Mouse (Mus musculus): Measurements from ENCODE around the gene Msh3. TPM values are rescaled to one million over a fixed set of nuclear protein-coding genes. Genes with fewer than 3 reads are reported as not detected.

Msh3 gene
- polyA plus RNA-seq, 1 experiment from 2014 or later = 32.2 TPM

Other genes with a start within 250 kb of the Msh3 start
- gene Rasgrf2, start 223.3 kb downstream of the Msh3 start, polyA plus RNA-seq (2015; fragmentation: Nextera tagmentation; extraction: Ambion mirVana) = 0.19 and 0.31 TPM in 2 replicates
- 1.5 and 2.0 TPM in 2 replicates for gene Gm20379, start 49.0 kb downstream of the Msh3 start, polyA plus RNA-seq (2015; fragmentation: Nextera tagmentation; extraction: Ambion mirVana)
- gene Dhfr, start 277 bp downstream of the Msh3 start, polyA plus RNA-seq (2015; fragmentation: Nextera tagmentation; extraction: Ambion mirVana) = 16.1 and 16.9 TPM in 2 replicates
- 0.09 and 0.13 TPM in 2 replicates for gene Ankrd34b, start 70.9 kb upstream of the Msh3 start, polyA plus RNA-seq (2015; fragmentation: Nextera tagmentation; extraction: Ambion mirVana)
- 0.36 and 0.37 TPM in 2 replicates for gene Fam151b, start 129.0 kb upstream of the Msh3 start, polyA plus RNA-seq (2015; fragmentation: Nextera tagmentation; extraction: Ambion mirVana)
- gene Zfyve16, start 175.9 kb upstream of the Msh3 start, polyA plus RNA-seq (2015; fragmentation: Nextera tagmentation; extraction: Ambion mirVana) = 13.5 and 13.7 TPM in 2 replicates
- not detected in 2 replicates for gene Spz1, start 221.2 kb upstream of the Msh3 start, polyA plus RNA-seq (2015; fragmentation: Nextera tagmentation; extraction: Ambion mirVana)

Measured in limb, embryonic 13.5 days (tissue).